Mouse (Mus musculus): ENCODE measurements around the gene Asap2.

Gene Asap2

GRCm38 (mm10) chr12:21133031-21133430 is 142.8 kb downstream of the Asap2 start:
- DNase-seq = no peak

- no peak for DNase-seq
Observed at GRCm38 (mm10) chr12:21133972-21134859, 144.0 kb downstream of the Asap2 start.

DNA sequence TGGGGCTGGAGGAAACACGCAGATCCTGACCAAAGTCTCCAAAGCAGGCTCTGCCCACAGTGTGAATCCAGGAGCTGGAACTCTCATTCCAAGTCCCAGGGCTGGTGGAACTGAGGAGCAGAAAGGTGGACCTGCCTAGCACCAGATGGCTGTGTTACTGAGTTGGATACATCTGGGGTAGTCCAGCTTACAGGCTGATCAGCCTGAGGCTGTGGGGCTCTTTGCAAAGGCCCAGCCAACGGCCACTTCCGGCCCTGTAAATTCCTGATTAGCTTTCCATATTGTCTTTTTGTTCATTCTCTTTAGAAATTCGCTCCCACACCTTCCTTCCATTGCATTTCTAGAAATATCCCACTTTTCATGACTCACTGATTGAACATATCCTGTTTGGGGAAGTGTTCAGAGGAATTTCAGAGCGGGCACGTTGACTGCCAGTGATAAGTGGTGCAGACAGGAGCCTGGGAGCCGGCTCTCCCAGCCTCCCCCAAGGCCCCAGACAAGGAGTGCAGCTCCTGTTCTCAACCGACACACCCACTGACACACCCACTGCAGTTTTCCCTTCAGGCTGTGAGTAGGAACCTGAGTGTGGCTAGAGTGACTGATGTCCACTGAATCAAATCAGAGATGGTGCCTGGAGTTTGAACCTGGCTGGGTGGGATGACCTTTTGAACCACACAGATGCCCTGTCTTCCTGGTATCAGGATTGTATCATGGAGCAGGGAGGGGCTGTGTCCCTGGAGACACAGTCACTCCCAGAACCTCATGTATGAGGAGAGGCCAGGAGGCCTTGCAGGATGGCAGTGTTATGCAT is 145.6 kb downstream of the Asap2 start:
- DNase-seq = peak; percentile 98

GRCm38 (mm10) chr12:21136462-21136751 is 146.1 kb downstream of the Asap2 start:
- peak; percentile 96 for DNase-seq

DNA sequence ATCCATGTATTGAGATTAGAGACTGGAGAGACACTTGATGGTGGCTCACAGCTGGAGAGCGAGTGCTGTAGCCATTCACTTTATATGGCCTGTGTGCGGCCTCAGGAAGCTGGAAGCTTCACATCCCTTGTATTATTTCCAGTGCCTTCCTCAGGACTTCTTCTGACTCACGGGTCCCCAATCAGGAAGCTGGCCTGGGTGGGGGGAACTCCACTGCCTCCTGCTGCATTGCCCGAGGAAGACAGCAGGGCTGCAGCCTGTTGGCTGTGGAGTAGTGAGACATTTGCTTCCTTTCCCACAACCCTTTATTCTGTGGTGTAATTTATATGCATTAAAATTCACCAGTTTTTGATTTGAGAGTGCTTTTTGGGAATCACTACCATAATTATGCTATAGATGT is 149.3 kb downstream of the Asap2 start:
- DNase-seq = peak; percentile 95

- DNase-seq = no peak
Observed at GRCm38 (mm10) chr12:21140153-21140552, 149.9 kb downstream of the Asap2 start.

DNA sequence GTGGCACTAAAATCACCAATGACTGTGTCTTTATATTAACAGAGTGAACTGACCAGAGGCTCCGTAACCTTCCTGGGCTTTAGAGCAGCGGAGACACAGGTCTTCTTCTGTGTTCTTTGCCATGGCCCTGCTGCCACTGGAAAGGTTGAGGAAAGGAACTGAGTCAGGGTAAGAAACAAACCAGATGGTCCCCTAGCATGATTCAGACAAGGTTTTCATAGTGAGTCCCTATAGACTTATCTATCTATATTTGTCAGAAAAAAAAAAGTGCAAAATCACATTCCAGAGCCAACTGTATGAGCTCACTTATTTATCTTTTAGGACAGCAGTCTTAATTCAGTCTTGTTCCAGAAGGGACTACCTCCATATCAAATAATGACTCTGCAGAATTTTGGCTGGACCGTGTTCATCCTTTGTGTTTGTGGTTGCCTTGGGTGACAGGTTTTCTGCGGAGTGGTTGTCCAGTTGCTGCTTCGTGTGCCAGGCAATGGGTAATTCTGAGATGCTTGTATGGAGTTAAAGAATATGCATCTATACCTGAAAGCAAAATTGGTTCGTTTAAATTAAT is 150.6 kb downstream of the Asap2 start:
- no peak for DNase-seq

- DNase-seq = no peak
Observed at GRCm38 (mm10) chr12:21141691-21142300, 151.5 kb downstream of the Asap2 start.

GRCm38 (mm10) chr12:21142489-21143254 is 152.4 kb downstream of the Asap2 start:
- no peak for DNase-seq

GRCm38 (mm10) chr12:21144602-21145001 is 154.3 kb downstream of the Asap2 start:
- peak; percentile 84 for DNase-seq

- peak; percentile 90 for DNase-seq
Observed at GRCm38 (mm10) chr12:21145050-21145449, 154.8 kb downstream of the Asap2 start.

DNA sequence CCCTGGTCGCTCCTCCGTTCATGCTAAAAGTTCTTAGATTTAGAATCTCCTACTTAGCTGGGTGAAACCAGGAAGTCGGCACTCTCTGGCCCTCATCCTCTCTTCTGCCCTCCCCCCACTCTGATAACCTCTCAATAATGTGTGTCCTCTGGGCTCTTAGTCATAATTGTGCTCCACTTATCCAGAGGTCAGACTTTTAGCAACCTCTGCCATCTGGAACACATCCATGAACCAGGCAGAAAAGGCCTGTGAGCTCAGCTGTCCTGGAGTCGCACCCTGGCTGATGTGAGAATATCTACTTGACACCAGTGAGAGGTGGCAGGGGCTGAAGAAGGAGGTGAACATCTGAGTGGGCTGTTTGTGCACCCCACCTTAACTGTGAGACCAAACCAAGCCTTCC is 156.6 kb downstream of the Asap2 start:
- DNase-seq = peak; percentile 96

- no peak for DNase-seq
Observed at GRCm38 (mm10) chr12:21153279-21153707, 163.0 kb downstream of the Asap2 start.

- DNase-seq = peak; percentile 98
Observed at GRCm38 (mm10) chr12:21155062-21155461, 164.8 kb downstream of the Asap2 start.

DNA sequence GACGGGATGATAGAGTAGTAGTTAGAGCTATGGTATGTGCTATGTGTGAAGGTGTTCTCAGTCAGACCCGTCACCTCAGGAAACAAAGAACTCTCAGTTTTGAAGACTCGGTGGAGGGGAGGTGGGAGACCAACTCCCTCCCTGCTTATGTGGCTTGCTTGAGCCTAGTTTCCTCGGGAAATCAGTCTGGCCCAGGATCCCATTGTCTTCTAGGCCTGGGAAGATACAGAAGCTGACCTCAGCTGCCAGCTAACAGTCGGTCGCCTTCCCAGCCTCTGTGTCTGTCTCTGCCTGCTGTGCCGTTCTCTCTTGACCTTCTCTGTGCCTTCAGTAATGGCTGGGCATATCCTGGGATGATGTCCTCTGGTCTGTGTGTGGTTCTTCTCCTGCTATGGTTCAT is 169.0 kb downstream of the Asap2 start:
- peak; percentile 84 for DNase-seq

- DNase-seq = peak; percentile 93
Observed at GRCm38 (mm10) chr12:21160327-21160828, 170.1 kb downstream of the Asap2 start.

- peak; percentile 85 for DNase-seq
Observed at GRCm38 (mm10) chr12:21161841-21162240, 171.6 kb downstream of the Asap2 start.

GRCm38 (mm10) chr12:21163706-21164105 is 173.4 kb downstream of the Asap2 start:
- DNase-seq = no peak

- DNase-seq = peak; percentile 95
Observed at GRCm38 (mm10) chr12:21164251-21164650, 174.0 kb downstream of the Asap2 start.

- DNase-seq = no peak
Observed at GRCm38 (mm10) chr12:21165157-21165556, 174.9 kb downstream of the Asap2 start.

DNA sequence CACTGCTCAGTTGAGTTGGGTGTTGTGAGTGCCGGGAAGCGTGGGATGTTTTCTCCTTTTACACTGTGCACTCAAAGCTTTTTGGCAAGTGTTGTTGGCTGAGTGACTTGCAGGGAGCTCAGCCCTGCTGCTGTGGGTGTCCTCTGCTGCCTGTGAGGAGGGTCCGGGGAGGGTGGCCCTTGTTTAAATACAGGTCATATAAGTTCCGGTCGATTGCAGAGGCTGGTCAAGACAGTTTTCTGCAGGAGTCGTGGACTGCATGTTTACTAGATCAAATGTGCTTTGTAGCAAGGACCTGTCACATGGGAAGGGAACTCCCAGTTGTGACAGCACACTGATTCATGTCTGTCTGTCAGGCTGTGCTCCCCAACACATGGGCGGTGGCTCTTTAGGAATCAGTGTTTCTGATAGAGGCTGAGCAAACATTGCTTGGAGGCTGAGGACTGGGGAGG is 175.7 kb downstream of the Asap2 start:
- peak; percentile 95 for DNase-seq

Data from heart, adult 11 months (tissue).